Mouse (Mus musculus): ENCODE data around the gene Impdh1. TPM values are rescaled to one million over a fixed set of nuclear protein-coding genes. Genes with fewer than 3 reads are reported as not detected.

Gene Impdh1
- total RNA-seq (2023), result 10 to 100 TPM; 30.0 to 31.2 TPM

GRCm38 (mm10) chr6:29215881-29216501, at the start of gene Impdh1:
Impdh1 (minus strand) TSS chr6:29216364.

GRCm38 (mm10) chr6:29178888-29179658, 37.1 kb downstream of the Impdh1 start, which contains the start of gene Prrt4:
Prrt4 (minus strand) TSS chr6:29179584.

GRCm38 (mm10) chr6:29164314-29165244, 51.6 kb downstream of the Impdh1 start, which contains the start of gene Rbm28:
Rbm28 (minus strand) TSS chr6:29165006.

Other genes with a start within 250 kb of the Impdh1 start
- not detected for gene Lep, start 156.1 kb downstream of the Impdh1 start, total RNA-seq (2023)
- 10 to 100 TPM; 22.4 to 25.6 TPM for gene Rbm28, start 51.4 kb downstream of the Impdh1 start, total RNA-seq (2023)
- not detected for gene Prrt4, start 36.8 kb downstream of the Impdh1 start, total RNA-seq (2023)
- gene Hilpda, start 56.1 kb upstream of the Impdh1 start, total RNA-seq (2023), result 1 to 10 TPM; 1.9 to 3.1 TPM
- gene Fam71f2, start 63.2 kb upstream of the Impdh1 start, total RNA-seq (2023), result not detected
- not detected for gene Fam71f1, start 102.8 kb upstream of the Impdh1 start, total RNA-seq (2023)
- gene Calu, start 131.7 kb upstream of the Impdh1 start, total RNA-seq (2023), result 10 to 100 TPM; 36.7 to 38.5 TPM
- not detected for gene Opn1sw, start 172.1 kb upstream of the Impdh1 start, total RNA-seq (2023)
- gene Ccdc136, start 179.9 kb upstream of the Impdh1 start, total RNA-seq (2023), result not detected
- under 1 TPM; 0.04 to 0.13 TPM for gene Flnc, start 216.9 kb upstream of the Impdh1 start, total RNA-seq (2023)